10 mouse cellular contexts compared by ENCODE assay signal in the genomic region with DNA sequence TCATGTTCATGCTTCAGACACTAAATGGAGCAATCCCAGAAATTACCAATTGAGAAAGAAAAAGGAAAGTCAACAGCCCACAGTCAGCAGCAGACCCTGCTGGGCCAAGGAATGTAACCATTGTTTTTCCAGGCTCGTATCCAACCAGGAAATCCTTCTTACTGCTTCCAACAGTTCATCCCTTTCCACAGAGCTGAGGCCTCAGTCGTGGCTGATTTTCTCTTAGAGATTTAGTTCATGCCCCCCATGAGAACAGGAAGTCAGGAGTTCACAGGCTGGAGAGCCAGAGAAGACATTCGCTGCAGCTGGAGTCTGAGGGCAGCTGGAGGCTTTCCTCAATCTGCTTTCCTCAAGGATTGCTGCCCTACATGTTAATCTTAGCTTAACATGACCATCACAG. TPM values are rescaled to one million over a fixed set of nuclear protein-coding genes. Genes with fewer than 3 reads are reported as not detected.
DNase-seq lines count a peak whose midpoint lies in the region; ATAC-seq lines count a peak whose summit lies in the region.
"Had no signal": no experiment of that assay in that cellular context is flagged by ENCODE, and none has a peak within 500 bp of the region (broad histone marks: within the 10 kb centered on the region; RNA-seq: fewer than 3 reads in every experiment).

No protein-coding gene starts in this region.

- ATAC-seq in embryonic facial prominence, embryonic 13.5 days (ENCODE audit: insufficient number of reproducible peaks, insufficient read depth, low FRiP score, low TSS enrichment, low read depth): no peak
- peak; percentile 50 for ATAC-seq in heart, embryonic 16.5 days (replicated peaks; ENCODE audit: extremely low read depth, insufficient read depth, low FRiP score)
- no peak for ATAC-seq in liver, embryonic 15.5 days (ENCODE audit: insufficient read depth)
- ATAC-seq in CD4-positive, CD25-positive, alpha-beta regulatory T cell, adult 4 months: no peak

- H3K9me3 ChIP-seq in embryonic facial prominence, embryonic 13.5 days: no peaks in the 10 kb centered on the region
- 0 out of 2 replicates have a peak, but pooled peaks cover 2% of the 10 kb centered on the region for H3K9me3 ChIP-seq in embryonic facial prominence, embryonic 10.5 days
- no peaks in the 10 kb centered on the region for H3K9me3 ChIP-seq in heart, embryonic 16.5 days (replicated peaks; ENCODE audit: control insufficient read depth, low read length)
- H3K9me3 ChIP-seq in liver, embryonic 15.5 days (replicated peaks): no peaks in the 10 kb centered on the region

- H3K4me3 ChIP-seq in embryonic facial prominence, embryonic 13.5 days: no peak overlapping the region
- H3K4me3 ChIP-seq in embryonic facial prominence, embryonic 10.5 days: no peak overlapping the region
- no peak overlapping the region for H3K4me3 ChIP-seq in heart, embryonic 16.5 days (ENCODE audit: low read length)
- no peak overlapping the region for H3K4me3 ChIP-seq in liver, embryonic 15.5 days (replicated peaks)

- H3K27ac ChIP-seq in embryonic facial prominence, embryonic 13.5 days: no peak overlapping the region
- H3K27ac ChIP-seq in embryonic facial prominence, embryonic 10.5 days (replicated peaks): no peak overlapping the region
- peak overlapping the region; percentile 86 for H3K27ac ChIP-seq in heart, embryonic 16.5 days (ENCODE audit: low read length)
- H3K27ac ChIP-seq in liver, embryonic 15.5 days (replicated peaks): peak overlapping the region; percentile 69

- peak overlapping the region; percentile 2; the same call in 1 of the 2 replicates for H3K9ac ChIP-seq in embryonic facial prominence, embryonic 13.5 days
- H3K9ac ChIP-seq in heart, embryonic 16.5 days (ENCODE audit: low read length): no peak overlapping the region
- H3K9ac ChIP-seq in liver, embryonic 15.5 days: no peak overlapping the region

- H3K27me3 ChIP-seq in embryonic facial prominence, embryonic 13.5 days: no peaks in the 10 kb centered on the region
- H3K27me3 ChIP-seq in embryonic facial prominence, embryonic 10.5 days (replicated peaks; ENCODE audit: low read depth, poor library complexity, severe bottlenecking): no peaks in the 10 kb centered on the region
- H3K27me3 ChIP-seq in heart, embryonic 16.5 days (ENCODE audit: control insufficient read depth, insufficient read depth, low read length): no peaks in the 10 kb centered on the region
- H3K27me3 ChIP-seq in liver, embryonic 15.5 days: no peaks in the 10 kb centered on the region

- DNase-seq in embryonic facial prominence, embryonic 10.5 days (ENCODE audit: low spot score): no peak
- peak; percentile 89 for DNase-seq in NIH3T3 (ENCODE audit: low read depth)
- DNase-seq in right cerebral cortex, adult 18-20 months: no peak
- no peak for DNase-seq in left cerebral cortex, adult 9 months (ENCODE audit: low spot score in 2 of 2)
- DNase-seq: adrenal gland, postnatal 36 days had no signal

- H3K36me3 ChIP-seq in embryonic facial prominence, embryonic 13.5 days: no peaks in the 10 kb centered on the region
- no peaks in the 10 kb centered on the region for H3K36me3 ChIP-seq in embryonic facial prominence, embryonic 10.5 days (replicated peaks)
- no peaks in the 10 kb centered on the region for H3K36me3 ChIP-seq in heart, embryonic 16.5 days (ENCODE audit: control insufficient read depth, insufficient read depth)
- no peaks in the 10 kb centered on the region for H3K36me3 ChIP-seq in liver, embryonic 15.5 days (replicated peaks)

- 35% methylated on average over 3 of the region's 3 CpGs for WGBS in embryonic facial prominence, embryonic 13.5 days
- WGBS in embryonic facial prominence, embryonic 10.5 days: 38% methylated on average over 3 of the region's 3 CpGs
- WGBS in heart, embryonic 16.5 days: 28% methylated on average over 3 of the region's 3 CpGs
- WGBS in liver, embryonic 15.5 days (ENCODE audit: insufficient replicate concordance): 39% methylated on average over 3 of the region's 3 CpGs

- H3K4me1 ChIP-seq in embryonic facial prominence, embryonic 13.5 days: peaks cover 20% of the 10 kb centered on the region
- peaks cover 24% of the 10 kb centered on the region for H3K4me1 ChIP-seq in embryonic facial prominence, embryonic 10.5 days
- H3K4me1 ChIP-seq in heart, embryonic 16.5 days (ENCODE audit: control insufficient read depth, insufficient read depth, low read length): peaks cover 19% of the 10 kb centered on the region
- peaks cover 83% of the 10 kb centered on the region for H3K4me1 ChIP-seq in liver, embryonic 15.5 days (replicated peaks)

- no peak overlapping the region for H3K4me2 ChIP-seq in embryonic facial prominence, embryonic 13.5 days
- no peak overlapping the region for H3K4me2 ChIP-seq in heart, embryonic 16.5 days (ENCODE audit: low read depth, low read length)
- no peak overlapping the region for H3K4me2 ChIP-seq in liver, embryonic 15.5 days

RNA-seq across cellular contexts. Expression of gene Ifnar2, which starts 9.1 kb away (rescaled TPM):
- polyA plus RNA-seq in embryonic facial prominence, embryonic 13.5 days (2015; fragmentation: Nextera tagmentation; extraction: Ambion mirVana): 55.6 and 65.0 TPM in 2 replicates
- polyA plus RNA-seq in embryonic facial prominence, embryonic 10.5 days (2016; fragmentation: Nextera tagmentation; extraction: Ambion mirVana): 29.7 and 31.0 TPM in 2 replicates
- 53.5 and 63.7 TPM in 2 replicates for polyA plus RNA-seq in heart, embryonic 16.5 days (2015; fragmentation: Nextera tagmentation; extraction: Ambion mirVana)
- polyA plus RNA-seq in liver, embryonic 15.5 days (2015; fragmentation: Nextera tagmentation; extraction: Ambion mirVana): 86.9 and 90.8 TPM in 2 replicates
- 10 to 100 TPM; 45.8 to 48.2 TPM for polyA plus RNA-seq in CD4-positive, CD25-positive, alpha-beta regulatory T cell, adult 4 months (2017; shearing (Covaris generic))

RNA-seq across cellular contexts. Expression of gene Gm21970, which starts 28.0 kb away (rescaled TPM):
- not detected in 2 replicates for polyA plus RNA-seq in embryonic facial prominence, embryonic 13.5 days (2015; fragmentation: Nextera tagmentation; extraction: Ambion mirVana)
- polyA plus RNA-seq in embryonic facial prominence, embryonic 10.5 days (2016; fragmentation: Nextera tagmentation; extraction: Ambion mirVana): not detected in 2 replicates
- not detected in 2 replicates for polyA plus RNA-seq in heart, embryonic 16.5 days (2015; fragmentation: Nextera tagmentation; extraction: Ambion mirVana)
- 0.31 TPM in 1 of 2 replicates, not detected in the other for polyA plus RNA-seq in liver, embryonic 15.5 days (2015; fragmentation: Nextera tagmentation; extraction: Ambion mirVana)
- polyA plus RNA-seq in CD4-positive, CD25-positive, alpha-beta regulatory T cell, adult 4 months (2017; shearing (Covaris generic)): not detected
- polyA plus RNA-seq: C2C12 had no signal

RNA-seq across cellular contexts. Expression of gene Il10rb, which starts 42.5 kb away (rescaled TPM):
- 19.4 and 19.6 TPM in 2 replicates for polyA plus RNA-seq in embryonic facial prominence, embryonic 13.5 days (2015; fragmentation: Nextera tagmentation; extraction: Ambion mirVana)
- polyA plus RNA-seq in embryonic facial prominence, embryonic 10.5 days (2016; fragmentation: Nextera tagmentation; extraction: Ambion mirVana): 7.8 and 8.9 TPM in 2 replicates
- 71.3 and 75.1 TPM in 2 replicates for polyA plus RNA-seq in heart, embryonic 16.5 days (2015; fragmentation: Nextera tagmentation; extraction: Ambion mirVana)
- polyA plus RNA-seq in liver, embryonic 15.5 days (2015; fragmentation: Nextera tagmentation; extraction: Ambion mirVana): 29.9 and 34.7 TPM in 2 replicates
- 100 to 1,000 TPM; 131 to 143 TPM for polyA plus RNA-seq in CD4-positive, CD25-positive, alpha-beta regulatory T cell, adult 4 months (2017; shearing (Covaris generic))

Comparison
In these comparisons a context has a peak if more than half of its experiments do, and no peak if none do; other contexts are left out.
1. H3K27ac ChIP-seq: peak in heart, embryonic 16.5 days (single experiment) and liver, embryonic 15.5 days (single experiment); none in embryonic facial prominence, embryonic 13.5 days (single experiment) and embryonic facial prominence, embryonic 10.5 days (single experiment).